Mouse (Mus musculus) bone marrow, adult 2 months (tissue): ENCODE results near the gene Dusp1. TPM values are rescaled to one million over a fixed set of nuclear protein-coding genes. Genes with fewer than 3 reads are reported as not detected.

Source experiments
- H3K27ac ChIP-seq: fragments of 200-500 bp; 2 replicates; pipeline ENCODE4 v1.5.1; 2012; ENCODE audit warnings: low read depth, mild to moderate bottlenecking, control low read depth, inconsistent platforms, low read length; ENCODE audit not compliant: control insufficient read depth, poor library complexity, insufficient read depth
- H3K4me1 ChIP-seq: fragments of 200-500 bp; 2 replicates; pipeline ENCODE4 v1.6.1; 2011; ENCODE audit warnings: low read length; ENCODE audit not compliant: control insufficient read depth, insufficient read depth
- H3K4me3 ChIP-seq: fragments of 200-500 bp; replicated peaks from 2 replicates; pipeline ENCODE3; 2011; ENCODE audit warnings: mild to moderate bottlenecking, low read depth, low read length, control low read depth; ENCODE audit not compliant: control insufficient read depth
- CTCF ChIP-seq: fragments of 200-500 bp; IDR thresholded peaks from 2 replicates; pipeline ENCODE4 v1.5.1; 2011; ENCODE audit warnings: low read length, control low read depth; ENCODE audit not compliant: control insufficient read depth, insufficient read depth
- POLR2A ChIP-seq: fragments of 200-500 bp; IDR thresholded peaks from 2 replicates; pipeline ENCODE4 v1.6.1; 2011; ENCODE audit warnings: low read depth, mild to moderate bottlenecking, control low read depth, low read length, borderline replicate concordance; ENCODE audit not compliant: control insufficient read depth
- WGBS: fragments of 180-500 bp; shearing (Covaris S2); methylation state at CpG from one replicate; pipeline ENCODE4 v1.1.7; 2018; 5-methylcytosine and 5-hydroxymethylcytosine counted together
- polyA plus RNA-seq: library from polyadenylated mRNA; stranded (reverse); fragments of >200 nt; gene quantifications from 2 replicates; pipeline ENCODE4 v1.2.4, GENCODE M21; 2011; ENCODE audit warnings: low replicate concordance; ENCODE audit not compliant: missing spikeins, insufficient read depth, insufficient read length

Gene Dusp1
- polyA plus RNA-seq, 1 experiment: 37.7 TPM

DNA sequence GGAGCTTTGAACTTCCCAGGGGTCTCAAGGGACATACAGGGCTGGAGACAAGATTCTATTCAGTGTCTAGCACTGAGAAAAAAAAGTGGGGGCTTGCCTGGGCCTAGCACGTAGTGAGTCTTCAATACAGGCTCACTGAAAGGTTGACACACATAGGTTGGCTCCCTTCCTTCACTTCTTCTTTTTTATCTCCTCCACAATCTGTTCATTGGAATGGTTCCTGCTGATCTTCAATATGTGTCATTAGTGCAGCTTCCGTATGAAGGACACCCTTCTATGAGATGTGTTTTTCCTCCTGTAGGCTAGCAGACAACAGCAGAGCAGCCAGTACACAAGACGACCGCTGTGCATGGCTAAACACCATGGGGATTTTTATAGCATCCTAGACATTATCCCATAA is 37.1 kb downstream of the Dusp1 start:
- Histone ChIP-seq H3K27ac (no peak overlapping the region), H3K4me1 (no peaks in the 10 kb centered on the region; the same call in 1 of the 2 replicates), H3K4me3 (no peak overlapping the region)
- TF ChIP-seq POLR2A (no peak), CTCF (no peak)
- 77% methylated on average over 4 of the region's 4 CpGs for WGBS

DNA sequence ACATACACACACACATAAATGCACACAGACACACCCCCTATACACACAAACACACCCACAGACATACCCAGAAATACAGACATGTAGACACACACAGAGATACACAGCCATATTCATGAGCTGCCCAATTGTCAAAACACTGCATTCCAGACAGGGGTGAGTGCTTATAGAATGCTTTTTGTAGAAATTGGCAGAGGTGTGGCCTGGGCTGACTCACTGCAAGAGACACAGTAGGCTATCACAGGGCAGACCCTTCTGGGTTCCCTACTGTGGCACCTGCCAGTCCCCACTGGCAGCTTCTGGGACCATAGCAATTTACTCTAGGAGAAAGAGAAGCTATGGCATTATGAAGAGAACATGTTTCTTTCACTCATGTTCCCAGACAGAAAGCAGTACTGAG is 37.6 kb downstream of the Dusp1 start:
- H3K27ac ChIP-seq: no peak overlapping the region
- no peaks in the 10 kb centered on the region; the same call in 1 of the 2 replicates for H3K4me1 ChIP-seq
- no peak for TF ChIP-seq POLR2A
- no peak for TF ChIP-seq CTCF
- no peak overlapping the region for H3K4me3 ChIP-seq

DNA sequence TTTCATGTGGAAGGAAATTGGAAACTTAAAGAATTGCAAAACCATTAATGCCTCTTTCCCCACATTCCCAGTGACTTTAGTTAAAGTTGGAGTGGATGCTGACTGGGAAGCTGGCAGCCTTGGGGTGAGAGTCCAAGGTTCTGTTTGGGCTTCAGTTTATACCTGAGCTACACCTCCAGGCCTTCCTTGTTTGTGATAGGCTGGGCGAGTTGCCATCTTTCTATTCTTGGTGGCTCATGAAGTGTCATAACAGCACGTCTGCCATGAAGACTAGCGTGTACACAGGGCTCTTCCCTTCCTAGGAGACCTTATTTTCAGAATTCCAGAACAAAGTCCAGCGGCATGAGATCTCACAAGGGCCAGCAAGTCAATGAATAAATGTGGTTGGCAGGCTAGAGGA is 39.2 kb downstream of the Dusp1 start:
- H3K27ac ChIP-seq: no peak overlapping the region
- H3K4me3 ChIP-seq: no peak overlapping the region
- no peak for TF ChIP-seq CTCF
- WGBS: 63% methylated on average over 4 of the region's 4 CpGs
- no peaks in the 10 kb centered on the region; the same call in 1 of the 2 replicates for H3K4me1 ChIP-seq

GRCm38 (mm10) chr17:26518306-26518705 is 43.6 kb downstream of the Dusp1 start:
- no peak overlapping the region for H3K27ac ChIP-seq
- TF ChIP-seq POLR2A (no peak), CTCF (no peak)
- WGBS: 68% methylated on average over 3 of the region's 3 CpGs
- H3K4me1 ChIP-seq: peaks cover 14% of the 10 kb centered on the region
- H3K4me3 ChIP-seq: no peak overlapping the region

DNA sequence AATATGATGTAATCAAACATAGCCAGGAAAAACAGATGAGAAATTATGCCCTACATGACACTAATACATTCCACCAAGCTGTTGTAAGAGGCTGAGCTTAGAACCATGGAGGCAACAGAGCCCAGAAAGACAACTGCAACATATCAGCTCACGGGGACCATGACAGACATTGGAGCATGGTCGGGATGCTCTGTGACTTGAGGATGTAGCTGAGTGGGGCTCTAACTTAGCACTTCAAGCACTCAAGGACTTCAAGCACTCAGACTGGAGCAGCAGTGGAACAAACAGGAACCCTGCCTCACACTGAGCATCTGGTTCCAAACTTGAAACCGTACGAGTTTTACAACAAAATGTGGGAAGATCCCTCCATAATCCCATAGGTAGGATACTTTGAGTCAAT is 46.3 kb downstream of the Dusp1 start:
- H3K4me1 ChIP-seq: peaks cover 24% of the 10 kb centered on the region

GRCm38 (mm10) chr17:26514581-26515030 is 47.3 kb downstream of the Dusp1 start:
- peaks cover 27% of the 10 kb centered on the region for H3K4me1 ChIP-seq
- H3K27ac ChIP-seq: peak overlapping the region; percentile 89
- 44% methylated on average over 3 of the region's 3 CpGs for whole genome bisulfite sequencing
- TF ChIP-seq CTCF (no peak), POLR2A (no peak)
- no peak overlapping the region for H3K4me3 ChIP-seq

More for the DNA sequence above, 46.3 kb downstream of the Dusp1 start:
- no peak overlapping the region for H3K27ac ChIP-seq
- H3K4me3 ChIP-seq: no peak overlapping the region
- 88% methylated on average over 4 of the region's 4 CpGs for WGBS
- TF ChIP-seq CTCF: no peak
- no peak for TF ChIP-seq POLR2A

DNA sequence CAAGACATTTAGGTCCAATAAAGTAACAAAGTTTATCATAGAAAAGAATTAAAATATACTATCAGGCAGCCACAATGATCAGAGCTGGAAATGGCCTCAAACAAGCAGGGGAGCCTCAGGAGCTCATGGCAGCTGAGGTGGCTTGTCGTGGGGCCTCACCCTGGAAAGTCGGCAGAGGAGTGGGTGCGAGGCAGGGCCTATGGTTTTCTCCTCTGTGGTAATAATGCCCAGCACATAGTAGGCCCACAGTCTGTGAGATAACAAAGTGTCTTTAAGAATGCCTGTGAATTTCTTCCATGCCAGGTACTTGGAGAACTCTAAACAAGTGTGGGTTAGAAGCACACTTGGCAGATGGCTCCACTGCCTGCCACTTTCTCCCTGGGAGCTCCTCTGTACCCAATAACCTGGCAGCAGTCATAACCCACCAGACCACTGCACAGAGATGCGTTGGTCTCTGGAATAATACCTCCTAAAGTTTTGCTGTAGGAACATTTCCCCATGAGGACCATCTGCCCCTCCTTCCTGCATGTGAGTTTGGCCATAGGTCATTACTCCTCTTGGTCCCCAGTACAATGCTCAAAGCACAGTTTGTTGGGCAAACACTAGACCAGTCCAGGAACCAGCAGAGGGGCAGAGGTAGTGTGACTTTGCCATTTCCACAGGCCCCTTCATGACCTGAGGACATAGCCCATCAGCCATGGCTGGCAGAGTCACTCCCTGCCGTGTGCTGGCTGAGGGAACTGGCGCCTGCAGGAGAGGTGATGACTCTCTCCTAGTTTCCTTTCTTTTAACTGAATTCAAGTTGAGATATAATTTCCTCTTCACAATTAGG is 48.3 kb downstream of the Dusp1 start:
- Histone ChIP-seq H3K4me3 (no peak overlapping the region), H3K27ac (peak overlapping the region; percentile 77), H3K4me1 (peaks cover 29% of the 10 kb centered on the region)
- 51% methylated on average over 6 of the region's 6 CpGs for WGBS
- TF ChIP-seq CTCF: no peak
- no peak for TF ChIP-seq POLR2A

- 20% methylated on average over 7 of the region's 7 CpGs for WGBS
- Histone ChIP-seq H3K4me3 (no peak overlapping the region), H3K27ac (peak overlapping the region; percentile 77), H3K4me1 (peaks cover 29% of the 10 kb centered on the region)
- no peak for TF ChIP-seq POLR2A
- TF ChIP-seq CTCF: no peak
These were observed 49.0 kb downstream of the Dusp1 start for GRCm38 (mm10) chr17:26512961-26513360.
